Mouse (Mus musculus) embryonic facial prominence, embryonic 12.5 days (tissue): ENCODE measurements at regions not wholly inside any gene's neighbourhood (a gene's known extent, or its start where the extent isn't known, plus 50 kb on each side); places are given as distances from the start of the nearest gene placed in this dataset.
"Not testable (repeated sequence)": the region's sequence is repeated elsewhere in the genome, so short reads cannot be mapped to it uniquely, and the experiment has no call there.

Source experiments
- ATAC-seq: fragments of 200-750 bp; cut with Nextera tagmentation; 2 replicates; pipeline ENCODE4 v1.8.0; 2017; ENCODE audit not compliant: insufficient number of reproducible peaks, insufficient read depth, low FRiP score, low TSS enrichment
- H3K27ac ChIP-seq: fragments of 300-500 bp; sonication (generic); 2 replicates; pipeline ENCODE4 v1.5.1; 2016; ENCODE audit warnings: mild to moderate bottlenecking
- H3K27me3 ChIP-seq: fragments of 300-500 bp; sonication (generic); 2 replicates; pipeline ENCODE4 v1.6.1; 2016; ENCODE audit warnings: mild to moderate bottlenecking, moderate library complexity
- H3K36me3 ChIP-seq: fragments of 300-500 bp; sonication (generic); 2 replicates; pipeline ENCODE4 v1.6.1; 2016; ENCODE audit warnings: mild to moderate bottlenecking
- H3K4me1 ChIP-seq: fragments of 300-500 bp; sonication (generic); 2 replicates; pipeline ENCODE4 v1.6.1; 2016
- H3K4me2 ChIP-seq: fragments of 300-500 bp; sonication (generic); replicated peaks from 2 replicates; pipeline ENCODE4 v1.6.1; 2016; ENCODE audit warnings: mild to moderate bottlenecking, moderate library complexity
- H3K4me3 ChIP-seq: fragments of 300-500 bp; sonication (generic); 2 replicates; pipeline ENCODE4 v1.5.1; 2016; ENCODE audit warnings: mild to moderate bottlenecking
- H3K9ac ChIP-seq: fragments of 300-500 bp; sonication (generic); 2 replicates; pipeline ENCODE4 v1.6.1; 2016; ENCODE audit warnings: mild to moderate bottlenecking, moderate library complexity
- H3K9me3 ChIP-seq: fragments of 300-500 bp; sonication (generic); 2 replicates; pipeline ENCODE4 v1.6.1; 2016; ENCODE audit warnings: mild to moderate bottlenecking, moderate library complexity
- WGBS: fragments of 180-500 bp; shearing (Covaris S2); methylation state at CpG from one replicate; pipeline ENCODE4 v1.1.7; 2016; 5-methylcytosine and 5-hydroxymethylcytosine counted together

DNA sequence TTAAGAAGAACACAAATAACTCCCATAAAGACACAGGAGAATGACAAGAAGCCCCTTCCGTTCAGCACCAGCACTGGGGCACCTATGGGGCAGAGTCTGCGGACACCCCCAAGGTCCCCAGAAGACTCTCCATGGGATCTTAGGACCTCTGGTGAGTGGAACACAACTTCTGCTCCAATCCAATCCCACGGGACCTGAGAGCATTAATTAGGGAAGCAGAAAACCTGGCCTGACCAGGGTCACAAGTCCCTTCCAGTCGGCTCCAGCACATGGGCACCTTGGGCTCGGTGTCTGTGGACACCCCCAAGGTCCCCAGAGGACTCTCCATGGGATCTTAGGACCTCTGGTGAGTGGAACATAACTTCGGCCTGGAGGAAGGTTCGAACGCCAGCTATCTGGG, 59.0 kb upstream of the Btbd35f25 start:
- not testable (repeated sequence) for ATAC-seq, H3K27me3 ChIP-seq, H3K4me3 ChIP-seq, H3K27ac ChIP-seq, H3K4me1 ChIP-seq, H3K4me2 ChIP-seq, H3K9ac ChIP-seq, H3K36me3 ChIP-seq
- WGBS: 85% methylated on average over 8 of the region's 8 CpGs
- H3K9me3 ChIP-seq: peaks cover 55% of the 10 kb centered on the region

DNA sequence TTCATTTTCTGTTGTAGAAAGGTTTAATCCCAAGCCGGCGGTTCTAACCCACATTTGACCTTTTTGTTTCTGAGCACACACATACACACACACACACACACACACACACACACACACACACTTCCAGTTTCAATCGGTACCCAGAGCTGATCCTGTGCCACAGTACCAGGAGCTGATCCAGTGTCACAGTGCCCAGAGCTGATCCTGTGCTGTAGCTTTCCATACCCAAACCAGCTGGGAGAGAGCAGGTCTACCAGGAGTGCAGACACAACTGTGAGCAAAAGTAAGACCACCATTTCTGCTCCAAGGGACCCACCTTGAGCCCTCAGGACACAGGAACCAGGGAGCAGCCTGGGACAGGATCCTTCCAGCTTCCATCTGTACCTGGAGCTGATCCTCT, 58.3 kb upstream of the Btbd35f25 start:
- WGBS: 90% methylated on average over 3 of the region's 3 CpGs
- peak; percentile 47; the same call in 1 of the 2 replicates for ATAC-seq
- H3K4me2 ChIP-seq: no peak overlapping the region
- no peak overlapping the region for H3K27ac ChIP-seq
- H3K4me3 ChIP-seq: no peak overlapping the region
- no peak overlapping the region for H3K9ac ChIP-seq
- H3K36me3 ChIP-seq: no peaks in the 10 kb centered on the region
- peaks cover 56% of the 10 kb centered on the region for H3K9me3 ChIP-seq
- no peaks in the 10 kb centered on the region for H3K4me1 ChIP-seq
- no peaks in the 10 kb centered on the region for H3K27me3 ChIP-seq
